Mouse (Mus musculus): ENCODE results near the gene Egfem1. TPM values are rescaled to one million over a fixed set of nuclear protein-coding genes. Genes with fewer than 3 reads are reported as not detected.

The Egfem1 gene
- polyA plus RNA-seq, 1 experiment from 2014 or later = 4.7 TPM

DNA sequence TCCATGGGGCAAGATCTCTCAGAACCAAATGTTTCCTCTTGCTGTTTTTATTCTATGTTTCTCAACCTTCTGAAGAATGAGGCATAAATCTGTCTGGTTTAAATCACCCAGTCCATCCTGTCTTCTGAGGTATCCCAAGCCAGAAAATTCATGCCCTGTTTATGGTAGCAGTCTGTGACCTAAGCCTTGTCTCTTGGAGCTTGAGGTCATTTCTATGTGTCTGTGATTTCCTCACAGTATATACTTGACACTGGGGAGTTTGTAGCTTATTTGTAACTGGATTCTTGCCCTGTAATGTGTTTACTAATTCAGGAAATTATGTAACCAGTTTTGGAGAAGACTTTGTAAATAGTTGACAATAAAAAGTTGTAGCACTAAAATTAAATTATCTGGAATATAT, 95.2 kb downstream of the Egfem1 start:
- no peaks in the 10 kb centered on the region for H3K9me3 ChIP-seq (replicated peaks; ENCODE audit: control insufficient read depth, low read length)
- no peak overlapping the region for H3K4me2 ChIP-seq (ENCODE audit: low read length)
- DNase-seq (ENCODE audit: low spot score) = no peak

GRCm38 (mm10) chr3:29182988-29183387, 101.2 kb downstream of the Egfem1 start:
- Histone ChIP-seq H3K4me1 (ENCODE audit: control insufficient read depth, insufficient read depth, low read length) (peaks cover 13% of the 10 kb centered on the region), H3K27me3 (replicated peaks; ENCODE audit: control insufficient read depth, insufficient read depth, low read length) (no peaks in the 10 kb centered on the region), H3K36me3 (ENCODE audit: control insufficient read depth, insufficient read depth, low read length) (no peaks in the 10 kb centered on the region), H3K9me3 (replicated peaks; ENCODE audit: control insufficient read depth, low read length) (no peaks in the 10 kb centered on the region), H3K9ac (ENCODE audit: low read length) (no peak overlapping the region), H3K4me3 (ENCODE audit: low read depth, low read length) (no peak overlapping the region), H3K27ac (ENCODE audit: low read depth, low read length) (no peak overlapping the region), H3K4me2 (ENCODE audit: low read length) (no peak overlapping the region)
- 66% methylated on average over 10 of the region's 10 CpGs for WGBS
- no peak for ATAC-seq
- peak; percentile 24 for DNase-seq (ENCODE audit: low spot score)

More for the DNA sequence above, 95.2 kb downstream of the Egfem1 start:
- no peak for ATAC-seq
- no peaks in the 10 kb centered on the region for H3K4me1 ChIP-seq (ENCODE audit: control insufficient read depth, insufficient read depth, low read length)
- H3K27ac ChIP-seq (ENCODE audit: low read depth, low read length) = no peak overlapping the region
- no peaks in the 10 kb centered on the region for H3K27me3 ChIP-seq (replicated peaks; ENCODE audit: control insufficient read depth, insufficient read depth, low read length)
- no peak overlapping the region for H3K9ac ChIP-seq (ENCODE audit: low read length)
- no peaks in the 10 kb centered on the region for H3K36me3 ChIP-seq (ENCODE audit: control insufficient read depth, insufficient read depth, low read length)
- H3K4me3 ChIP-seq (ENCODE audit: low read depth, low read length) = no peak overlapping the region

DNA sequence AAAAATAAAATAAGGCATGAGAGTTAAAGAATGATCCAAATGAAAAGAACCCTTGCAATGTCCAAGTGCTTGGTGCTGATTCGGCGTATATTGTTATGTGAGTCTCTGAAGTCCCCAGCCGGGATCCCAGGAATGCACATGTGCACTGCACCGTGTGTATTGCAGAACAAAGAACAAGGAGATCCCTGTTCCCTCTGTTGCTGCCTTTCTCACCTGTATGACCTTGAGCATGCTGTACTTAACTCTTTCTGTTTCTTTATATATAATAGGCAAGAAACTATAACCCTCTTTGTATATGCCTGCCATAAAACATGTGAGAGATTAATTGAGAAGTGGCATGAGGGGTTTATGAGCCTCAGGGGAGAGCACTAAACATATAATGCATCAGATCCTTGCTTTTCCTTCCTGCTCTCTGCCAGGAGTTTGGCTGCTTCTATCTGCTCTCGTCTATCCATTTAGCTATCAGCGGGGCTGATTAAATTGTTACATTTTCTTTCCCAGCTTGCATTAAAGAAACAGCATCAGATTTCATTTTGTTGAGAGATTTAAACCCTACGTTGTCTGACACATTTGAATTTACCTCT, 101.9 kb downstream of the Egfem1 start:
- peak; percentile 28 for DNase-seq (ENCODE audit: low spot score)
- ATAC-seq = 0 out of 2 replicates have a peak, but pooled peaks have one; percentile 55
- no peak overlapping the region for H3K9ac ChIP-seq (ENCODE audit: low read length)
- no peak overlapping the region for H3K4me3 ChIP-seq (ENCODE audit: low read depth, low read length)
- no peaks in the 10 kb centered on the region for H3K36me3 ChIP-seq (ENCODE audit: control insufficient read depth, insufficient read depth, low read length)
- H3K9me3 ChIP-seq (replicated peaks; ENCODE audit: control insufficient read depth, low read length) = no peaks in the 10 kb centered on the region
- H3K27me3 ChIP-seq (replicated peaks; ENCODE audit: control insufficient read depth, insufficient read depth, low read length) = no peaks in the 10 kb centered on the region
- WGBS = 26% methylated on average over 7 of the region's 7 CpGs
- no peak overlapping the region for H3K4me2 ChIP-seq (ENCODE audit: low read length)
- H3K4me1 ChIP-seq (ENCODE audit: control insufficient read depth, insufficient read depth, low read length) = peaks cover 13% of the 10 kb centered on the region
- H3K27ac ChIP-seq (ENCODE audit: low read depth, low read length) = no peak overlapping the region

- no peak for ATAC-seq
- H3K36me3 ChIP-seq (ENCODE audit: control insufficient read depth, insufficient read depth, low read length) = no peaks in the 10 kb centered on the region
Measured at GRCm38 (mm10) chr3:29184486-29185241, 102.8 kb downstream of the Egfem1 start.

DNA sequence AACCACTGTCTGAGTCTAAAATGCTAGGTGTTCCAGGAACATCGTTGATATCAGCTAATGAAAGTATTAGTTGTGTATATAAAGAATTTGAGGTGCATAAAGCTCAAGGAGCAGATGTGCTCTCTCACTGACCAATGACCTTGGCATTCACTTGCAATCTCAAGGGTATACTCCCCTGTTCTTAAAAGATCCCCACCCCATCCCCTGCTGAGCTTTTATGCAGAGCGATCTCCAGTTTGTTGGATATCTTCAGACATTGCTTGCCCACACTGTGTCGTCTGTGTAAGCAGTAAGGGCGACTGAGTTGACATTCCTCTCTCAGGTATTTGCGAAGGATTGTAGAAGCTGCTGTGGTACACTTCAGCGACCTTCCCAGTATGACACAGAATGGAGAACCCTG, 108.4 kb downstream of the Egfem1 start:
- H3K9ac ChIP-seq (ENCODE audit: low read length) = no peak overlapping the region
- H3K4me1 ChIP-seq (ENCODE audit: control insufficient read depth, insufficient read depth, low read length) = no peaks in the 10 kb centered on the region
- no peak overlapping the region for H3K4me3 ChIP-seq (ENCODE audit: low read depth, low read length)
- 69% methylated on average over 6 of the region's 6 CpGs for WGBS
- no peaks in the 10 kb centered on the region for H3K36me3 ChIP-seq (ENCODE audit: control insufficient read depth, insufficient read depth, low read length)
- no peak overlapping the region for H3K4me2 ChIP-seq (ENCODE audit: low read length)
- no peaks in the 10 kb centered on the region for H3K27me3 ChIP-seq (replicated peaks; ENCODE audit: control insufficient read depth, insufficient read depth, low read length)
- H3K9me3 ChIP-seq (replicated peaks; ENCODE audit: control insufficient read depth, low read length) = no peaks in the 10 kb centered on the region
- no peak for ATAC-seq
- DNase-seq (ENCODE audit: low spot score) = no peak
- no peak overlapping the region for H3K27ac ChIP-seq (ENCODE audit: low read depth, low read length)

More at GRCm38 (mm10) chr3:29184486-29185241, 102.8 kb downstream of the Egfem1 start:
- Histone ChIP-seq H3K4me3 (ENCODE audit: low read depth, low read length) (no peak overlapping the region), H3K27ac (ENCODE audit: low read depth, low read length) (no peak overlapping the region), H3K4me2 (ENCODE audit: low read length) (no peak overlapping the region), H3K4me1 (ENCODE audit: control insufficient read depth, insufficient read depth, low read length) (peaks cover 13% of the 10 kb centered on the region), H3K9ac (ENCODE audit: low read length) (no peak overlapping the region), H3K9me3 (replicated peaks; ENCODE audit: control insufficient read depth, low read length) (no peaks in the 10 kb centered on the region), H3K27me3 (replicated peaks; ENCODE audit: control insufficient read depth, insufficient read depth, low read length) (no peaks in the 10 kb centered on the region)
- DNase-seq (ENCODE audit: low spot score) = peak; percentile 13
- 48% methylated on average over 7 of the region's 7 CpGs for WGBS

DNA sequence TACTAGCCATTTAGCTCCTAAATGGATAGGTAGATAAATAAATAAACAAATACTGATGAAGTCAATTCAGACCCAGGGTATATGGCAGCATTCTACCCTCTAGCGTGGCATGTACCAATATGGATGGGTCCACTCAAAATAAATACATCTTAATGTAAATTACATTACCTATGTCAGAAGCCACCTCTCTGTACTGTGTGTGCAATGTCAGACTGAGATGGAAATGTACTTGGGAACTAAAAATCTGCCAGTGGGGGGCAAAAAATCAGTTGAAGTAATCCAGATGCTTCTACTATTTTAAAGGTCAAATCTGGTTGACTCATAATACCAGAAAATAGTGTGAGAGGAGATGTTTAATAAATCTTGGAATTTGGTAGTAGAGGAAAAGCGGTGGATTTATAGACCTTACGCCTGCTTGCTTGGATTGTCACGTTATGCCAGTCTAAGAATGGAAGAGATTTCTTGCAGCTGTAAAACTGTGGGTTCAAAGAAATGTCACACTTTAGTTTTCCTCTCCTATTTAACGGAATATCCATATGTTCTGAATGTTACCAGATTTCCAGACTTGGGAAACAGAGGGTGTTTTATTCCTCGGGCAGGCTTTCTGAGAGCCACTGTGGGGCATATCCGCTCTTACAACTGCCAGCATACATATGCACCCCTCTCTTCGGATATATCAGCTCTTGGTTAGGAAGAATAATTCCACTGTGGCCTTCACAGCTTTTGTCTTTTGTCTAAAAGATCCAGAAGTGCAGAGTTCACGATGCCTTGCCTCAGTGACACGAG, 116.1 kb downstream of the Egfem1 start:
- ATAC-seq (no peak), DNase-seq (ENCODE audit: low spot score) (no peak)
- Histone ChIP-seq H3K27ac (ENCODE audit: low read depth, low read length) (no peak overlapping the region), H3K9me3 (replicated peaks; ENCODE audit: control insufficient read depth, low read length) (no peaks in the 10 kb centered on the region), H3K27me3 (replicated peaks; ENCODE audit: control insufficient read depth, insufficient read depth, low read length) (no peaks in the 10 kb centered on the region), H3K4me1 (ENCODE audit: control insufficient read depth, insufficient read depth, low read length) (no peaks in the 10 kb centered on the region), H3K4me3 (ENCODE audit: low read depth, low read length) (no peak overlapping the region), H3K36me3 (ENCODE audit: control insufficient read depth, insufficient read depth, low read length) (no peaks in the 10 kb centered on the region), H3K4me2 (ENCODE audit: low read length) (no peak overlapping the region), H3K9ac (ENCODE audit: low read length) (no peak overlapping the region)
- WGBS = 82% methylated on average over 10 of the region's 10 CpGs

DNA sequence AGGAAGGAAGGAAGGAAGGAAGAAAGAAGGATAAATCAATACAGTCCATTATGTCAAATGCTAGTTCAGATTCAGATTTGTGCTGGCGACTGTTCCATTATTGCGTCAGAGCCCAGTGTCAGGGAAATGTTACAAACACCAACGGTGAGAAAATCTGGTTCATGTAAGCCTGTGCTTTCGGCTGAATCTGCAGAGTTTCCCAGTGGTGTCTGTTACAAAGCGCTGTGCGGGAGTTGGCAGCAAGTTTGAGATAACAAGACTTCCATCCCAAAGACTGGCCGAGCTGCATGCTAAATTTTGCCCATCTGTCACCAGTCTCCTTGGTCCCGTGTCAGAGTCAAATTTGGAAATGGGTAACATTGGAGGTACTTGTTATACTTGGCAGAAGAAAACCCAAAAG, 118.8 kb downstream of the Egfem1 start:
- 63% methylated on average over 8 of the region's 8 CpGs for WGBS
- no peaks in the 10 kb centered on the region for H3K9me3 ChIP-seq (replicated peaks; ENCODE audit: control insufficient read depth, low read length)
- no peak overlapping the region for H3K4me2 ChIP-seq (ENCODE audit: low read length)
- H3K27ac ChIP-seq (ENCODE audit: low read depth, low read length) = no peak overlapping the region
- H3K27me3 ChIP-seq (replicated peaks; ENCODE audit: control insufficient read depth, insufficient read depth, low read length) = no peaks in the 10 kb centered on the region
- no peak overlapping the region for H3K4me3 ChIP-seq (ENCODE audit: low read depth, low read length)
- H3K36me3 ChIP-seq (ENCODE audit: control insufficient read depth, insufficient read depth, low read length) = no peaks in the 10 kb centered on the region
- ATAC-seq = peak; percentile 40; the same call in 1 of the 2 replicates
- H3K4me1 ChIP-seq (ENCODE audit: control insufficient read depth, insufficient read depth, low read length) = no peaks in the 10 kb centered on the region
- H3K9ac ChIP-seq (ENCODE audit: low read length) = no peak overlapping the region
- peak; percentile 56 for DNase-seq (ENCODE audit: low spot score)

DNA sequence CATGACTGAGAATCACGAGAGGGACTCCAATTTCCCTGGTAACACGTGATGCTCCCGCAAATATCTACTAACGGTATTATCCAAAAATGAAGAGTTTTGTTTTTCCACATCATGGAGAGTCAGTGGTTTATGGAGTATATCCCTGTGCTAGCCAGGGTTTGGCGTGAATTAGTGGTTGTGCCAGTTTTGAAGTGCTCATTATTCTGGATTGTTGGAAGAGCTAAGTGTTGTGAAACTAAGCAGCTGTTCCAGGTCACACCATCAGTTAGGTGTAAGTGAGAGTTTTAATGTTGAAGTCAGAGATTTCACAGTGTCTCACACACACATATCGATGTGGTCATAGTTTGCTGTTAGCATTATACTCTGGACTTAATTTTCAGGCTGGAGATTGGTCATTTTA, 120.7 kb downstream of the Egfem1 start:
- Histone ChIP-seq H3K4me2 (ENCODE audit: low read length) (no peak overlapping the region), H3K9me3 (replicated peaks; ENCODE audit: control insufficient read depth, low read length) (no peaks in the 10 kb centered on the region), H3K9ac (ENCODE audit: low read length) (no peak overlapping the region), H3K4me3 (ENCODE audit: low read depth, low read length) (no peak overlapping the region), H3K4me1 (ENCODE audit: control insufficient read depth, insufficient read depth, low read length) (no peaks in the 10 kb centered on the region), H3K36me3 (ENCODE audit: control insufficient read depth, insufficient read depth, low read length) (no peaks in the 10 kb centered on the region), H3K27ac (ENCODE audit: low read depth, low read length) (no peak overlapping the region), H3K27me3 (replicated peaks; ENCODE audit: control insufficient read depth, insufficient read depth, low read length) (no peaks in the 10 kb centered on the region)
- peak; percentile 58; the same call in 1 of the 2 replicates for ATAC-seq
- peak; percentile 45 for DNase-seq (ENCODE audit: low spot score)
- WGBS = 84% methylated on average over 6 of the region's 6 CpGs

All from forebrain, embryonic 14.5 days (tissue).